Mouse (Mus musculus): Measurements from ENCODE around the gene Kcnh1. TPM values are rescaled to one million over a fixed set of nuclear protein-coding genes. Genes with fewer than 3 reads are reported as not detected.

Gene Kcnh1
- polyA plus RNA-seq, 1 experiment from 2014 or later = 1.4 TPM

GRCm38 (mm10) chr1:192478176-192478575 lies 287.6 kb downstream of the Kcnh1 start:
- no peaks in the 10 kb centered on the region for H3K9me3 ChIP-seq
- H3K4me1 ChIP-seq = peaks cover 9% of the 10 kb centered on the region; the same call in 1 of the 2 replicates
- no peak overlapping the region for H3K9ac ChIP-seq
- ATAC-seq (ENCODE audit: borderline replicate concordance, extremely low read depth, low FRiP score, low TSS enrichment) = no peak
- H3K4me3 ChIP-seq = no peak overlapping the region
- H3K4me2 ChIP-seq = no peak overlapping the region
- WGBS = 47% methylated on average over 5 of the region's 5 CpGs
- no peaks in the 10 kb centered on the region for H3K27me3 ChIP-seq
- peak overlapping the region; percentile 74 for H3K27ac ChIP-seq
- no peaks in the 10 kb centered on the region for H3K36me3 ChIP-seq

DNA sequence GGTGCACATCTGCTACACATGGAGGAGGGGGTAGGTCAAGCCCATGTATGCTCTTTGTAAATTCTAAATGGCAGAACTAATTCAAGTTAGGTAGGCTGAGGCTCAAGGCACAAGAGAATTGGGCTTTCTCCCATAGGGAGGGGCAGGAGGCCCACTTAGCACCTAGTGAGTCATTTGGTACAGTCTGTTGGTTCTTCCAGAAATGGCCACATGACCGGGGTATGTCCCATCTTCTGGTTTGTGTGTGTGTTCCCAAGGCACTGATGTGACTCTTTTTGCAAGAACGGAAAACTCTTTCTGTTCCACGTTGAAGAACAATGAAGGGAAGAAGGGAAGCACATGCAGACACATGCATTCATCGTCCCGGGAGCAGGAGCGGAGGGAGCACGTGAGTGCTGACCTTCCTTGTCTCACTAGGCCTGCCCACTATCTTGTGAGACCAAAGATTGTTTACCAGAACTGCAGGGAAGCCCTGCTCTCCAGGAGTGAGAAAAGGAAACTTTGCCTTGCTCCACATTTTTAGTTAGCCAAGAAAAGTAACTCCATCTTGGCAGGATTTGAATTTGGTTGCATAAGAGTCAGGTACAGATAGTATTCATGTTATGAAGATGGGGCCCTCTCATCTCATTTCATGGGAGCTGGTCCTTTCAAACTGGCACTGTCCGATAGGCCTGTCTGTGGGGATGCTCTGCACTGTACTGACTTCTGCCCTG lies 289.7 kb downstream of the Kcnh1 start:
- Histone ChIP-seq H3K27ac (no peak overlapping the region), H3K36me3 (no peaks in the 10 kb centered on the region), H3K9ac (no peak overlapping the region), H3K9me3 (no peaks in the 10 kb centered on the region), H3K27me3 (no peaks in the 10 kb centered on the region), H3K4me3 (no peak overlapping the region), H3K4me1 (peaks cover 9% of the 10 kb centered on the region; the same call in 1 of the 2 replicates), H3K4me2 (no peak overlapping the region)
- no peak for ATAC-seq (ENCODE audit: borderline replicate concordance, extremely low read depth, low FRiP score, low TSS enrichment)
- WGBS = 66% methylated on average over 8 of the region's 8 CpGs

- peaks cover 13% of the 10 kb centered on the region; the same call in 1 of the 2 replicates for H3K4me1 ChIP-seq
- H3K4me3 ChIP-seq = no peak overlapping the region
- H3K9ac ChIP-seq = no peak overlapping the region
- no peak for ATAC-seq (ENCODE audit: borderline replicate concordance, extremely low read depth, low FRiP score, low TSS enrichment)
- H3K27ac ChIP-seq = no peak overlapping the region
- H3K36me3 ChIP-seq = no peaks in the 10 kb centered on the region
- no peaks in the 10 kb centered on the region for H3K27me3 ChIP-seq
- no peak overlapping the region for H3K4me2 ChIP-seq
- no peaks in the 10 kb centered on the region for H3K9me3 ChIP-seq
Measured at GRCm38 (mm10) chr1:192481446-192481845, 290.9 kb downstream of the Kcnh1 start.

- 0 out of 2 replicates have a peak, but pooled peaks cover 4% of the 10 kb centered on the region for H3K4me1 ChIP-seq
- ATAC-seq (ENCODE audit: borderline replicate concordance, extremely low read depth, low FRiP score, low TSS enrichment) = peak; percentile 44; the same call in 1 of the 2 replicates
- H3K27ac ChIP-seq = peak overlapping the region; percentile 32; the same call in 1 of the 2 replicates
Measured at GRCm38 (mm10) chr1:192485030-192485429, 294.5 kb downstream of the Kcnh1 start.

GRCm38 (mm10) chr1:192487571-192487970 lies 297.0 kb downstream of the Kcnh1 start:
- Histone ChIP-seq H3K4me1 (0 out of 2 replicates have a peak, but pooled peaks cover 4% of the 10 kb centered on the region), H3K9ac (no peak overlapping the region), H3K36me3 (no peaks in the 10 kb centered on the region), H3K4me2 (no peak overlapping the region), H3K27me3 (no peaks in the 10 kb centered on the region), H3K4me3 (no peak overlapping the region), H3K9me3 (no peaks in the 10 kb centered on the region), H3K27ac (no peak overlapping the region)
- 92% methylated on average over 11 of the region's 11 CpGs for WGBS
- ATAC-seq (ENCODE audit: borderline replicate concordance, extremely low read depth, low FRiP score, low TSS enrichment) = no peak

More at GRCm38 (mm10) chr1:192485030-192485429, 294.5 kb downstream of the Kcnh1 start:
- Histone ChIP-seq H3K27me3 (no peaks in the 10 kb centered on the region), H3K9me3 (no peaks in the 10 kb centered on the region), H3K4me2 (no peak overlapping the region), H3K36me3 (no peaks in the 10 kb centered on the region), H3K9ac (no peak overlapping the region), H3K4me3 (no peak overlapping the region)
- WGBS = 25% methylated on average over 3 of the region's 3 CpGs

DNA sequence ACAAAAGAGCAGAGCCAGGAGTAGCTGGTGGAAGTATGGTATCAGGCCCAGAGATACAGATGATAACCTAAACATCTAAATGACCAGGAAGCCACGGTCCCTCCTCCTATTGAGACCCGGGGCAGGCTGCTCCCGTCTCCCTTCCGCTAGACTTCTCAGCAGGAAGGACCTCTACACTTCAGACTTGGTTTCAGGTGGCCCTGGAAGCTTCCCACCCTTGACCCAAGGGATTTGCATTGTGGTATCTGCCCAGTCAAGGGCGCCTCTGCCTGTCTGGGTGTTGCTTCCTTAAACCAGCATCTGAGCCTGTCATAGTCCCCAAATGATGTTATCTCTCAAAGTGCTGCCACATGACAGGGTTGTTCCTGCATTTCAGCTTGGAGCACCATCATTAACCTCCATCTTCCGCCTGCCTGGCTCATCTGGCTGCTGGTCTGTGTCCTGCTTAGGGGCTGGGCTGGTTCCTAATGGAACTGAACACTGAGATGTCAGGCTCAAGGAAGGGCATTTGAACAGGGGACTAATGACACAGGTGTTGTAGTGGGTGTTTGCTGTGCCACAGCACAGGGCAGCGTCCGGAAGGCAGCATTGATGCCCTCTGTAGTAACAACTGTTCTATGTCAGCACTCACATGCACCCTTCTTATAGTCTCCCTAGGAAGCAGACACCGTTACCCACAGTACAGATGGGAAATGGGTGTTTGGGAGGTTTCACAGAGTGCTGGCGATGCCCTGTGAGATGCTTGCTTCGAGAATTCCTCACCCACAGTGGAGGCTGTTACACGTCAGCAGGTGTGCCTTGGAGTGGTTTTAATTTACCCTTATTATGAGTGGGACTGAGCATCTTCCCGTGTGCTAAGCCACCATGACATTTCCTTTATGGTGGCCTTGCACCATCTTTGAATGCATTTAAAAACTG lies 299.6 kb downstream of the Kcnh1 start:
- Histone ChIP-seq H3K4me1 (0 out of 2 replicates have a peak, but pooled peaks cover 4% of the 10 kb centered on the region), H3K27ac (no peak overlapping the region), H3K4me2 (no peak overlapping the region), H3K4me3 (no peak overlapping the region), H3K9me3 (no peaks in the 10 kb centered on the region), H3K9ac (no peak overlapping the region), H3K36me3 (no peaks in the 10 kb centered on the region), H3K27me3 (no peaks in the 10 kb centered on the region)
- WGBS = 66% methylated on average over 13 of the region's 13 CpGs
- ATAC-seq (ENCODE audit: borderline replicate concordance, extremely low read depth, low FRiP score, low TSS enrichment) = no peak

GRCm38 (mm10) chr1:192497505-192497904 lies 306.9 kb downstream of the Kcnh1 start:
- Histone ChIP-seq H3K27ac (no peak overlapping the region), H3K27me3 (no peaks in the 10 kb centered on the region), H3K4me3 (no peak overlapping the region), H3K9me3 (no peaks in the 10 kb centered on the region), H3K4me1 (no peaks in the 10 kb centered on the region), H3K36me3 (no peaks in the 10 kb centered on the region), H3K4me2 (no peak overlapping the region), H3K9ac (no peak overlapping the region)
- no peak for ATAC-seq (ENCODE audit: borderline replicate concordance, extremely low read depth, low FRiP score, low TSS enrichment)
- 47% methylated on average over 2 of the region's 2 CpGs for WGBS

DNA sequence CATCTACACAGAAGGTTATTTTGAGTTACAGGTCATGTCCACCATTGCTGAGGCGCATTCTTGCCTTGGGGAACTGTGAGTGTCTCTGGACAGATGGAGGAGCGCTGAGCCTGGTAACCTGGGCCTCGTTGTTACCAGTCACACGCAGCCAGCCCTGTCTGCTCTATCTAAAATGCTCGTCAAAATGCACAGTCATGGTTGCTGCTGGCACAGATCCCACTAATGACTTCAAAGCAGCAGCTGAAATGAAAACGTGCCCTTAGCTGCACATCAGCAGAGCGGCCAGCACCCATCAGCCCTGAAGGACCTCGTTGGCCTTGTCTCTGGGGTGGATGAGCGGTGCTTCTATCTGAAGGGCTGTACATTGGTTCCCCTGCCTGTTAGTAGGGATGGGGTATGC lies 311.4 kb downstream of the Kcnh1 start:
- no peaks in the 10 kb centered on the region for H3K36me3 ChIP-seq
- no peaks in the 10 kb centered on the region for H3K9me3 ChIP-seq
- H3K4me1 ChIP-seq = no peaks in the 10 kb centered on the region
- ATAC-seq (ENCODE audit: borderline replicate concordance, extremely low read depth, low FRiP score, low TSS enrichment) = no peak
- no peak overlapping the region for H3K4me2 ChIP-seq
- WGBS = 66% methylated on average over 9 of the region's 9 CpGs
- no peak overlapping the region for H3K4me3 ChIP-seq
- no peaks in the 10 kb centered on the region for H3K27me3 ChIP-seq
- H3K27ac ChIP-seq = no peak overlapping the region
- H3K9ac ChIP-seq = no peak overlapping the region

- Histone ChIP-seq H3K9me3 (no peaks in the 10 kb centered on the region), H3K27ac (no peak overlapping the region), H3K4me3 (no peak overlapping the region), H3K4me1 (no peaks in the 10 kb centered on the region), H3K9ac (no peak overlapping the region), H3K27me3 (no peaks in the 10 kb centered on the region), H3K4me2 (no peak overlapping the region), H3K36me3 (no peaks in the 10 kb centered on the region)
- ATAC-seq (ENCODE audit: borderline replicate concordance, extremely low read depth, low FRiP score, low TSS enrichment) = no peak
Measured at GRCm38 (mm10) chr1:192502835-192503234, 312.3 kb downstream of the Kcnh1 start.

GRCm38 (mm10) chr1:192503651-192504050 lies 313.1 kb downstream of the Kcnh1 start:
- H3K36me3 ChIP-seq = no peaks in the 10 kb centered on the region
- no peak overlapping the region for H3K4me2 ChIP-seq
- no peak for ATAC-seq (ENCODE audit: borderline replicate concordance, extremely low read depth, low FRiP score, low TSS enrichment)
- 75% methylated on average over 4 of the region's 4 CpGs for WGBS
- H3K9ac ChIP-seq = no peak overlapping the region
- H3K27ac ChIP-seq = no peak overlapping the region
- H3K9me3 ChIP-seq = no peaks in the 10 kb centered on the region
- H3K4me1 ChIP-seq = no peaks in the 10 kb centered on the region
- no peaks in the 10 kb centered on the region for H3K27me3 ChIP-seq
- no peak overlapping the region for H3K4me3 ChIP-seq

DNA sequence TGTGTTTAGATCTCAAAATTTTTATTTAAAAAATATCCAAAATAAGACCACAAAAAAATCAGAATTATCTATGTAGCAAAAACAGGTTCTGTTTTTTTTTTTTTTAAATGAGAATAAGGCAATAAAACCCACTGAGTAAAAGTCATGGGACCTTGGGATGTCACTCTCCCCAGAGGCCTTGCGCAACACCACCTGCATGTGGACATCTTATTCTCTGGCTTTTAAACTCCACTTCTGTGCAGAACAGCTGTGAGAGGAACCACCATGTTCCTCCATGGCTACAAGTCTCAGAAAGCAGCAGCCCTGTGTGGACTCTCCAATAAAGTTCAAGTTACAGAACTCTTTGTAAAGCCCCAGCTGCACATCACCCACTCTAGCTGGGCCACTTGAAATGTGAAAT lies 322.2 kb downstream of the Kcnh1 start:
- no peak overlapping the region for H3K9ac ChIP-seq
- no peaks in the 10 kb centered on the region for H3K9me3 ChIP-seq
- 93% methylated on average over 1 of the region's 1 CpGs for WGBS
- H3K27me3 ChIP-seq = no peaks in the 10 kb centered on the region
- no peak overlapping the region for H3K4me2 ChIP-seq
- H3K27ac ChIP-seq = no peak overlapping the region
- H3K36me3 ChIP-seq = no peaks in the 10 kb centered on the region
- H3K4me1 ChIP-seq = no peaks in the 10 kb centered on the region
- no peak for ATAC-seq (ENCODE audit: borderline replicate concordance, extremely low read depth, low FRiP score, low TSS enrichment)
- no peak overlapping the region for H3K4me3 ChIP-seq

- Histone ChIP-seq H3K9me3 (no peaks in the 10 kb centered on the region), H3K27me3 (no peaks in the 10 kb centered on the region), H3K4me1 (no peaks in the 10 kb centered on the region), H3K27ac (no peak overlapping the region), H3K9ac (no peak overlapping the region), H3K36me3 (no peaks in the 10 kb centered on the region), H3K4me2 (no peak overlapping the region), H3K4me3 (no peak overlapping the region)
- WGBS = 80% methylated on average over 3 of the region's 3 CpGs
- ATAC-seq (ENCODE audit: borderline replicate concordance, extremely low read depth, low FRiP score, low TSS enrichment) = no peak
Measured at GRCm38 (mm10) chr1:192515373-192515772, 324.8 kb downstream of the Kcnh1 start.

All from lung, embryonic 15.5 days (tissue).